Mouse (Mus musculus): ENCODE results near the gene Entpd3.

Gene Entpd3

GRCm38 (mm10) chr9:120582619-120583308 lies 43.1 kb downstream of the Entpd3 start:
- peak; percentile 92 for DNase-seq

- no peak for DNase-seq
Measured at GRCm38 (mm10) chr9:120583314-120583713, 43.7 kb downstream of the Entpd3 start.

GRCm38 (mm10) chr9:120586546-120586945 lies 46.9 kb downstream of the Entpd3 start:
- peak; percentile 77 for DNase-seq

GRCm38 (mm10) chr9:120591490-120591889 lies 51.9 kb downstream of the Entpd3 start:
- DNase-seq: peak; percentile 78

- no peak for DNase-seq
Measured at GRCm38 (mm10) chr9:120593383-120594101, 53.9 kb downstream of the Entpd3 start.

GRCm38 (mm10) chr9:120594839-120595238 lies 55.2 kb downstream of the Entpd3 start:
- no peak for DNase-seq

- DNase-seq: no peak
Measured at GRCm38 (mm10) chr9:120595306-120595705, 55.7 kb downstream of the Entpd3 start.

- peak; percentile 82 for DNase-seq
Measured at GRCm38 (mm10) chr9:120601488-120602171, 62.0 kb downstream of the Entpd3 start.

- peak; percentile 43 for DNase-seq
Measured at GRCm38 (mm10) chr9:120602172-120602838, 62.7 kb downstream of the Entpd3 start.

GRCm38 (mm10) chr9:120602839-120603511 lies 63.4 kb downstream of the Entpd3 start:
- DNase-seq: peak; percentile 91

- no peak for DNase-seq
Measured at GRCm38 (mm10) chr9:120603512-120603908, 63.9 kb downstream of the Entpd3 start.

- no peak for DNase-seq
Measured at GRCm38 (mm10) chr9:120603956-120604355, 64.3 kb downstream of the Entpd3 start.

GRCm38 (mm10) chr9:120611055-120611454 lies 71.4 kb downstream of the Entpd3 start:
- DNase-seq: no peak

GRCm38 (mm10) chr9:120614059-120614458 lies 74.4 kb downstream of the Entpd3 start:
- DNase-seq: no peak

All from kidney, postnatal 14 days (tissue).